Mouse (Mus musculus): Measurements from ENCODE around the gene Syn3.
"Not testable (repeated sequence)": the region's sequence is repeated elsewhere in the genome, so short reads cannot be mapped to it uniquely, and the experiment has no call there.

Syn3 gene

GRCm38 (mm10) chr10:86151357-86151756, 347.3 kb downstream of the Syn3 start:
- DNase-seq (ENCODE audit: extremely low spot score) = no peak

DNA sequence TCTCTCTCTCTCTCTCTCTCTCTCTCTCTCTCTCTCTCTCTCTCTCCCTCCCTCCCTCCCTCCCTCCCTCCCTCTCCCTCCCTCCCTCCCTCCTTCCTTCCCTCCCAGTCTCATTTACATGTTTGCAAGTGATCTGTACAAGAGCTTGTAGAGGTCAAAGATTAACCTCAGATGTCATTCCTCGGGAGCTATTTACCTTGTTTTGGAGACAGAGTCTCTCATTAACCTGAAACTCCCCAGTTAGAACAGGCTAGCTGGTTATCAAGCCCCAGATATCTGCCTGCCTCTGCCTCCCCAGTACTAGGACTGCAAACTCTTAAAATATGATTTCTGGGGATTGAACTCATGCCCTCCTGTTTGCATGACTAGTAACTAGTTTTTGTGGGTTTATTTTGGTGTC, 348.6 kb downstream of the Syn3 start:
- no peak for DNase-seq (ENCODE audit: extremely low spot score)

DNA sequence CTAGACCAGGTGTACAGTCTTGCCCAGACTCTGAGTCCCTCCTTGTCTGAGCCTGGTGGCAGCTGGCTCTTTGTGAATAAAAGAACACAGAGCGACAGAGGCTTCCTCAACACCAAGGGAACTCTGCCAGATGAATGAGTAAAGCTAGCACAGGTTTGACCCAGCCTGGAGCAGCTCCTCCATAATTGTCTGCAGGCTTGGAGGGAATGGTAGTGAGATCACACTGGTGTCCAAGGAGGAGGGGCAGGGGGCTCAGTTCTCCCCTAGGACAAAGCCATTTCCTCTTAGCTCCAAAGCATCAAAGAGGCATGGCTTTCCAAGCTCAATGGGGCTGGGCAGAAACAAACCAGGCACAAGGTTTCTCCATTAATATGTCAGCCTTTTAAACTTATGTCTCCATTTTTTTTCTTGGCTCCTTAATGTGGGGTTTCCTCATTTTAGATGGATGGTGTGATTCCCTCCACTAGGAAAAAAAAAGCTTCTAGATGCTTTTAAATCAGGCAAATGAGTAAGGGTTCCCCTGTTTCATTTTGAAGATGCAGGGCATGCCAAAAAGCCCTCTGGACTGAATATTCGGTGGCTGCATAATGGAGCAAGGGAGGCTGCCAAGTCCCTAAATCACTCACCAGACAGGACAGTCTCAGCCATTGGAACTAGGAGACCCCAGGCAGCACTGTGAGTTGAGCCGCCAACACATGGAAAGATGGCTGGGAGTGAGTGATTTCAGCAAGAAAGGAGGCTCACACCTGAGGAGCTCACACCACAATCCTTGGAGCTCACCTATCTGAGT, 349.5 kb downstream of the Syn3 start:
- DNase-seq (ENCODE audit: extremely low spot score) = no peak

- DNase-seq (ENCODE audit: extremely low spot score) = no peak
Measured at GRCm38 (mm10) chr10:86139061-86139681, 359.5 kb downstream of the Syn3 start.

DNA sequence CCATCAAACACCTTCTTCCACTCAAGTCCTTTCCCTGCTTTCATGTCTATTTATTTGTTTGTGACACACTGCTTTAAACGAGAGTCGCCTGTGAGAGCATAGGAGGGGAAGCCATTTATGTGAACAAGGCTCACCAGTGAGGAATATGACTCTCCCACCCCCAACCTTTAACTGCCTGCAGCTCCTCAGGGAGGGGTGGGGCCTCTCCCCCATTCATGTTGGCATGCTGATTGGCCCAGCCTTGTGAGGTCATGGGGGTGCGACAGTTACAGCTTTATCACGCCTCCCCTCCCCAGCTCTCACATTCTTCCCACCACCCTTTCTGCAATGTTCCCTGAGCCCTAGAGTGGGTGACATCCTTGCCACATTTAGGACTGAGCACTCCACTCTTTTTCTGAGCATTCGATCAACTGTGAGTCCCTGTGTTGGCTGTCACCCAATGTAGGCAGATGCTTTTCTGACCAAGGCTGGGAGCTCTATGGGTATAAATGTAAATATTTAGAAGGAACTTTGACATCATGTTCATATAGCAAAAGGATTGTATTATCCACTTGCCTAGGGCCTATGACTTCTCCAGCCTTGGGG, 361.0 kb downstream of the Syn3 start:
- no peak for DNase-seq (ENCODE audit: extremely low spot score)

DNA sequence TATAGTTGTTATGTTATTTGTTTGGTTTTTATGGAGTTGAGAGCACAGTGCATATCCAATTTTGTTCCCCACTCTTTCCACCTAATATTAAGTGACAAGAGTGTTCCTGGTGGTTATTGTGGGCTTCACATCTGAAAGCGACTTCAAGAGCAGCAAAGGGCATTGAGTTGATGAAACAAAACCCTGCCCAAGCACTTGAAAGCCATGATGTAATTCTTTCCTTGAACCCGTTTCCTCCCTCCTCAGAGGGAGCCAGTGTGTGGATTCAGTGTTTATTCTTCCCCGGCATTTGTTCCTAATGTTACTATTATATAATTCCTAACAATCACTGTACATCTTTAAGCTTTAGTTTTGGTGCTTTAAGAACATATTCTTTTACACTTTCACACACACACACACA, 361.6 kb downstream of the Syn3 start:
- DNase-seq (ENCODE audit: extremely low spot score) = no peak

DNA sequence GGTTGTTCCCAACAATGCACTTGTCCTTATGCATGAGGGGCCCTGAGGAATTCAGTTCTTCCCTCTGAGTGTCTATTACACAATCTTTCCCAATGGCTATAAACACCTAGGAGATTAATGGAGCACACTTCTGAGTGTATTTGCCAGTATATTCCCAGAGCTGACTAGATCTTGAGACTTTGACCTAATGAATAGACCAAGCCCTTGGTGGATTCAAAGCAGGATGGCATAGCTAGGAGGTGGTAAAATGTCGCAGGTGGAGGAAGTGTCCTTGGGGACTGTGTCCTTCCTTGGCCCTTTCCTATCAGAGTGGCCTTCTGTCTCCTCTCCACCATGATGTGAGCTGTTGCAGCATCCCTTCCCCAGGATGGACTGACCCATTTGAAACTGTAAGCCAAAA, 362.4 kb downstream of the Syn3 start:
- no peak for DNase-seq (ENCODE audit: extremely low spot score)

- DNase-seq (ENCODE audit: extremely low spot score) = no peak
Measured at GRCm38 (mm10) chr10:86134848-86135247, 363.8 kb downstream of the Syn3 start.

- DNase-seq (ENCODE audit: extremely low spot score) = no peak
Measured at GRCm38 (mm10) chr10:86134336-86134735, 364.4 kb downstream of the Syn3 start.

DNA sequence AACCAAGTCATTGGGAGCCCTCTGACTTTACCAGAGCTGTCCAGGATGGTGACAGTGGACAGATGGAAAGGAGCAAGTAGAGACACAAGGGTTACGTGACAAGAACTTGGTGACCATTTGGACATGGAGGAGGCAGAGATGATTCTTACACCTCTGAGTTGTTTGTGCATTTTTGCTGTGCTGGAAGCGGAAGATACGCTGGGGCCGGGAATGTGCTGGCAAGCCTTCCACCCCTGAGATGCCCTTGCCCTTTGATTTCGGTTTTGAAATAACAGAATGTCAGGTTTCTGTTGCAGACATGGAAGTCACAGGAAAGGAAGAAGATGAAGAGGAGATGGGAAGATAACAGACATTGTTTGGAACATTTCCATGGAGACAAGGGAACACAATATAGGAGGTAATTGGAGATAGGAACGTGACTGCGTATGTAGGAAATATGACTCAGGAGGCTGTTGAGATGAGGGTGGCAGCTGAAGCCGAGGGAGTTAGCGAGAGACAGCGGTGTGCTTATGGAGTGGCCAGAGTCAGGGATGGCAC, 366.2 kb downstream of the Syn3 start:
- DNase-seq (ENCODE audit: extremely low spot score) = no peak

- DNase-seq (ENCODE audit: extremely low spot score) = no peak
Measured at GRCm38 (mm10) chr10:86129046-86129445, 369.6 kb downstream of the Syn3 start.

DNA sequence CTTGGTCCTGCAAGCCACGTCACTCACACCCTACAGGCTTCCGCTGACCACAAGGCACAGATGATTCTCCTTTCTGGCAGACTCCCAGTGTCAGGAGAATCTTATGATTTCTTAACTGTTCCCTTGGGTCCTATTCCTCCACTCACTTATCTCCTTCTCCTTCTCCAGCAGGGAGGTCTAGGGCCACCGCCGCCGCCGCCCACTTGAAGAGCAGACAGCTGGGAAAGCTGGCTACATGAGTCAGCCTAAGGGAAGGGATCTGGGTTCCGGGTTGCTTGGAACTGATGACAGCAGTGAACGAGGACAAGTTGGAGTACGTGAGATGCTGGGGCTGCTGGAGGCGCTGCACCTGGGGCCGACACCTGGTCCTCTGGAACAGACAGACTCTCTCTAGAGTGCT, 372.2 kb downstream of the Syn3 start:
- DNase-seq (ENCODE audit: extremely low spot score) = no peak

GRCm38 (mm10) chr10:86125421-86125820, 373.3 kb downstream of the Syn3 start:
- DNase-seq (ENCODE audit: extremely low spot score) = no peak

- no peak for DNase-seq (ENCODE audit: extremely low spot score)
Measured at GRCm38 (mm10) chr10:86124115-86124514, 374.6 kb downstream of the Syn3 start.

DNA sequence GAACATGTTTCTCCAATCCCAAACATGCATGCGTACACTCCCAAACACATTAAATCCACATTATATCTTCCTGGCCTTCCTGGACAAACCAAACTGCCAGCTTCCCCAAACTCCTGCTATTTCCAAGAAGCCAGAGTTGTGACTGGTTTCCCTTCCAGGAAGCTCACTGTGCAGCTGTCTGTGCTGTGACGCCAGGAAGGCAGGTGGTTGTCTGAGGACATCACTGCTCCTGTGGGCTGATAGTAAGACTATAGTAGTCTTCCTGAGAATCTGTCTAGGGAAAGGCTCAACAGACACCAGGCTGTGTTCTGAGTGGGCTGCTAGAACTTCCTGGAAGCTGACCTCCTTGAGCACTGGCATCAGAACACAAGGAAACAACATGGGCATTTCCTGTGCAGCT, 375.5 kb downstream of the Syn3 start:
- DNase-seq (ENCODE audit: extremely low spot score) = no peak

DNA sequence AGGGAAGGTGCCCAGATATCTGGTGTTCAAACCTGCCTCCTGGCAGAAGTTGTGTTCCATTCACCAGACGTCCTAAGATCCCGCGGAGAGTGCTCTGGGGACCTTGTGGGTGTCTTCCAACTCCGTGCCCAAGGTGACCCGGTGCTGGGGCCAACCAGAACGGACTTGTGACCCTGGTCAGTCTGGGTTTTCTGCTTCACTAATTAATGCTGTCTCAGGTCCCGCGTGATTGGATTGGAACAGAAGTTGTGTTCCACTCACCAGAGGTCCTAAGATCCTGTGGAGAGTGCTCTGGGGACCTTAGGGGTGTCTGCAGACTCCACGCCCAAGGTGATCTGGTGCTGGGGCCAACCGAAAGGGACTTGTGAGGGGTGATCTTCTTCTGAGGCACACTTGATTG, 376.2 kb downstream of the Syn3 start:
- not testable (repeated sequence) for DNase-seq (ENCODE audit: extremely low spot score)

DNA sequence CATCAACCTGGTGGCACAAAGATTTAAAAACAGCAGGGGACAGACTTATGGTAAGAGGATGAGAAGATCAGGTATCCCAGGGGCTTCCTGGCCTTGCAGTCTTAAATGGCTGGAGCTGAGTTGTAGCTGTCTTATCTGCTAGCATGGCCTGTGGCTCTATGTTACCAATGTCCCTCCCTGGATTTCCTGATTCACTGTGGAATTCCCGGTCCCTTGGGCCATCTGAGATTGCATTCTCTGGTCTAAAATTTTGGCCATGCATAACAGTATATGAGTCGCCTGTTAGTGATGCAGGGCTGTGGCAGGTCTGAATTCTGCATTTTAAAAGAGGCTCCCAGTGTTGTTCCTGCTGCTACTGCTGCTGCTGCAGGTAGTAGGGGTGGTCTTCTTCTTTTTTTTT, 382.4 kb downstream of the Syn3 start:
- no peak for DNase-seq (ENCODE audit: extremely low spot score)

- no peak for DNase-seq (ENCODE audit: extremely low spot score)
Measured at GRCm38 (mm10) chr10:86114431-86114848, 384.3 kb downstream of the Syn3 start.

GRCm38 (mm10) chr10:86108797-86109196, 389.9 kb downstream of the Syn3 start:
- DNase-seq (ENCODE audit: extremely low spot score) = no peak

DNA sequence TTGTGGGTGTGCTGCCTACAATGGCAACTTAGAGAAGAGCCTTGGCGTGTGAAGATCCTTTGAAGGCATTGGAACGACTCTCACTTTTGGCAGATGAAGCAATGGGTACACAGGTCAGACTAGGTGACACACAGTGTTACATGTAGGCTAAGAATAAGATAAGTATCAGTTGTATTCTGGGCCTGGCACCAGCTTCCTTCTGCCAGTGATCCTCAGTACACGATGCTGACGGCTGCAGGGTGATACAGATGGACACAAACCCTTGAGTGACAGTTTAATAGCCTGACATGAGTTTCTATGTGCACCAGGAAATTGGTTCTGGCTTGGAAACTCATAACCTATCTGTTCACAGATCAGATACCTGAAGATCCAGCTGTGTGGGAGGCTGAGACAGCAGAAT, 391.0 kb downstream of the Syn3 start:
- no peak for DNase-seq (ENCODE audit: extremely low spot score)

DNA sequence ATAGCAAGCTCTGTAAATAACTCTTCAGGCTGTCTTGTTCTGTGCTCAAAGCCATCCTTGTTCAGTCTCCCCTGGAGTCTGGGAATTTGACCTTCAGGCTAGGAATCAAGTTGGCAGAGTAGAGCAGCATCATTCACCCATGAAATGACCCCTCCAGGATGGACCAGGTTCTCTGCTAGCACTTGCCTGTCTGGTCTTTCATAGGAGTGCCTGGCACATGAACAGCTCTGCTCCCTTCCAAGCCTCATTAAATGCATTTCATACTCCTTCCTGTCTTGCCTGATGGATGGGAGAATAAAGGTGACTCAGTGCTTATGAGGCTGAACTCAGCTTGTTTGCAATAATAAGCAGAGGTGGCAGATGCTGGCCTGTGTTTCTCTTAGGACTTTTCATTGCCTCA, 394.7 kb downstream of the Syn3 start:
- DNase-seq (ENCODE audit: extremely low spot score) = no peak

DNA sequence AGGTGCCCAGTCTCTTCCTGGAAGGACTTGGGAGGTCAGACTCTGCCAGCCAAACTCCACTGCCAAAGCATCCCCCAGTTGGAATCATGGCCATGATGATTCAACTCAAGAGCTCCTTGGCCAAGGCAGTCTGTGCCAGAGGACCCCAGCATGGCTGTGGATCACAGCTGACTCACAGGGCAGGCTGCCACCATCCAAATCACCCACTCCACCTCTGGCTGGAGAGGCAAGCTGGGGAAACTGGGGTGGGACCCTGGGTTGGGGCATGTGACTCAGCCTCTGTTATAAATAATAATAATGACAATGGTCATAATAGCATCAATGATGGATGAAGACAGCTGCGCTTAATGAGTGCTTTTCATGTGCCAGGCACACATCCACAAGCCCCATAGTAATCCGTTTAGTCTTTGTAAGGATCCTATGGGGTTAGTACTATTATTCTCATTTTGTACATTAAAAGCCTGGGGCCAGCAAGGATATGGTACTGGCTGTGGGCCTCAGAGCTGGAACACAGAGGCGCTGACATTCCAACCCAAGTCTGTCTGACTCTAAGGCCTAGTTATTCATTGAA, 398.3 kb downstream of the Syn3 start:
- DNase-seq (ENCODE audit: extremely low spot score) = no peak

DNA sequence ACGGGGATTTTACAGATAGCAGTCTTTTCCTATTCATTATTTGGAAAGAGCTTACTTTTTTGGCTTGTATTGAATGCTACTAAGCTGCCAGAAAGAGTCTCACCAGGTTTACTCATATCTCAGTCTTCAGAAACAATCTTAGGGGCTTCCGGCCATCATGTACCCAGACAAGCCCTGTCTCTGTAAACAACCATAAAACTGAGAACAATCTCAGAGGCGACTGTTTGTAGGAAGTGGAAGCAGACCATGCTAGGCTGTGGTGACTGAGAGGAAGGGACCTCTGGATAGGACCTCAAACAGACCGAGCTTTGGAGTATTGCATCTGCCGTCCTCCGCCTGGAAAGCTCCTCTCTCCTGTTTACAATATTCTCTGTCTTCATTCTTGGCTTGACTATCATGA, 400.3 kb downstream of the Syn3 start:
- DNase-seq (ENCODE audit: extremely low spot score) = no peak
